Mouse (Mus musculus) thymus, adult 2 months (tissue): ENCODE data around the gene Sh3pxd2b. TPM values are rescaled to one million over a fixed set of nuclear protein-coding genes. Genes with fewer than 3 reads are reported as not detected.
"Not testable (repeated sequence)": the region's sequence is repeated elsewhere in the genome, so short reads cannot be mapped to it uniquely, and the experiment has no call there.

Source experiments
- DNase-seq: peaks from one replicate; pipeline ENCODE4 v3.0.0; 2021
- H3K27ac ChIP-seq: fragments of 200-500 bp; 2 replicates; pipeline ENCODE4 v1.5.1; 2012; ENCODE audit warnings: low read length, control low read depth; ENCODE audit not compliant: control insufficient read depth, insufficient read depth
- H3K27me3 ChIP-seq: fragments of 200-500 bp; 2 replicates; pipeline ENCODE4 v1.6.1; 2012; ENCODE audit warnings: mild to moderate bottlenecking, low read length, moderate library complexity, mixed read lengths; ENCODE audit not compliant: control insufficient read depth, insufficient read depth
- H3K36me3 ChIP-seq: fragments of 200-500 bp; 2 replicates; pipeline ENCODE4 v1.6.1; 2012; ENCODE audit warnings: mild to moderate bottlenecking, low read length, moderate library complexity; ENCODE audit not compliant: control insufficient read depth, insufficient read depth
- H3K4me1 ChIP-seq: fragments of 200-500 bp; replicated peaks from 2 replicates; pipeline ENCODE4 v1.6.1; 2012; ENCODE audit warnings: low read length; ENCODE audit not compliant: control insufficient read depth, insufficient read depth
- H3K4me3 ChIP-seq: fragments of 200-500 bp; 2 replicates; pipeline ENCODE4 v1.5.1; 2012; ENCODE audit warnings: mild to moderate bottlenecking, low read length, control low read depth, moderate library complexity; ENCODE audit not compliant: control insufficient read depth, insufficient read depth
- CTCF ChIP-seq: fragments of 200-500 bp; IDR thresholded peaks from 2 replicates; pipeline ENCODE4 v1.5.1; 2012; ENCODE audit warnings: mild to moderate bottlenecking, control low read depth, low read length, moderate library complexity, borderline replicate concordance; ENCODE audit not compliant: control insufficient read depth, poor library complexity, insufficient read depth; ENCODE audit errors: extremely low read depth
- POLR2A ChIP-seq: fragments of 200-500 bp; IDR thresholded peaks from 2 replicates; pipeline ENCODE4 v1.6.1; 2012; ENCODE audit warnings: mild to moderate bottlenecking, low read length, control low read depth, moderate library complexity; ENCODE audit not compliant: control insufficient read depth, poor library complexity, insufficient read depth; ENCODE audit errors: extremely low read depth
- WGBS: fragments of 180-500 bp; shearing (Covaris S2); methylation state at CpG from one replicate; pipeline ENCODE4 v1.1.7; 2018; 5-methylcytosine and 5-hydroxymethylcytosine counted together
- polyA plus RNA-seq: library from polyadenylated mRNA; depleted of rRNA; stranded (reverse); fragments of >200 nt; gene quantifications from 2 replicates; pipeline ENCODE4 v1.2.3, GENCODE M21; 2012; rRNA removed

Sh3pxd2b gene
- 6.8 and 7.5 TPM in 2 replicates for polyA plus RNA-seq

- 6% methylated on average over 81 of the region's 86 CpGs for WGBS
- no peak for DNase-seq
- H3K27me3 ChIP-seq, result peaks cover 4% of the 10 kb centered on the region; the same call in 1 of the 2 replicates
- H3K4me3 ChIP-seq, result peak within 1 kb of the TSS; percentile 31
- H3K36me3 ChIP-seq, result no peaks in the 10 kb centered on the region
- no peak within 1 kb of the TSS; the same call in 1 of the 2 replicates for H3K27ac ChIP-seq
- H3K4me1 ChIP-seq, result 0 out of 2 replicates have a peak, but pooled peaks cover 4% of the 10 kb centered on the region
- TF ChIP-seq CTCF (no peak), POLR2A (no peak)
Observed at GRCm38 (mm10) chr11:32347607-32348432, at the start of gene Sh3pxd2b. Gene Sh3pxd2b, plus strand, starts transcription at chr11:32347820.

GRCm38 (mm10) chr11:32297866-32298531, 49.6 kb upstream of the Sh3pxd2b start:
- DNase-seq, result no peak
- Histone ChIP-seq H3K36me3 (no peaks in the 10 kb centered on the region), H3K27me3 (no peaks in the 10 kb centered on the region), H3K4me3 (no peak overlapping the region), H3K27ac (no peak overlapping the region), H3K4me1 (0 out of 2 replicates have a peak, but pooled peaks cover 2% of the 10 kb centered on the region)
- TF ChIP-seq POLR2A, result no peak
- no peak for TF ChIP-seq CTCF
- WGBS, result 92% methylated on average over 1 of the region's 1 CpGs

DNA sequence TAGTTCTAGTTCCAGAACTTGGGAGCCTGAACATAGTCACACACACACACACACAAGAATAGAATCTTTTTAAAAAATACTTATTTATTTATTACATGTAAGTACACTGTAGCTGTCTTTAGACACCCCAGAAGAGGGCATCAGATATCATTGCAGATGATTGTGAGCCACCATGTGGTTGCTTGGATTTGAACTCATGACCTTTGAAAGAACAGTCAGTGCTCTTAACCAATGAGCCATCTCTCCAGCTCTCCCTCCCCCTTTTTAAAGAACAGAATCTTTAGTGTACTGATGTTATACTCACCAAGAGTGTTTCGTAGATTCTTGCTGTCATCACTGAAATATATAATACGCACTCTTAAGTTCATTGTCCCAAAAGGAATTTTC, 49.1 kb upstream of the Sh3pxd2b start:
- no peak for DNase-seq
- 99% methylated on average over 2 of the region's 2 CpGs for WGBS
- TF ChIP-seq CTCF, result no peak
- no peak for TF ChIP-seq POLR2A
- no peak overlapping the region for H3K4me3 ChIP-seq
- no peaks in the 10 kb centered on the region for H3K36me3 ChIP-seq
- no peak overlapping the region for H3K27ac ChIP-seq
- 0 out of 2 replicates have a peak, but pooled peaks cover 2% of the 10 kb centered on the region for H3K4me1 ChIP-seq
- no peaks in the 10 kb centered on the region for H3K27me3 ChIP-seq

- H3K4me3 ChIP-seq, H3K36me3 ChIP-seq, H3K4me1 ChIP-seq, H3K27ac ChIP-seq, H3K27me3 ChIP-seq: not testable (repeated sequence)
- peak; percentile 43 for DNase-seq
- TF ChIP-seq CTCF, result peak; percentile 71; the same call in 1 of the 2 replicates
- WGBS, result 12% methylated on average over 16 of the region's 16 CpGs
Observed at GRCm38 (mm10) chr11:32299865-32300264, 47.8 kb upstream of the Sh3pxd2b start, which contains the start of gene Hbq1a. Gene Hbq1a, plus strand, starts transcription at chr11:32300069.

DNA sequence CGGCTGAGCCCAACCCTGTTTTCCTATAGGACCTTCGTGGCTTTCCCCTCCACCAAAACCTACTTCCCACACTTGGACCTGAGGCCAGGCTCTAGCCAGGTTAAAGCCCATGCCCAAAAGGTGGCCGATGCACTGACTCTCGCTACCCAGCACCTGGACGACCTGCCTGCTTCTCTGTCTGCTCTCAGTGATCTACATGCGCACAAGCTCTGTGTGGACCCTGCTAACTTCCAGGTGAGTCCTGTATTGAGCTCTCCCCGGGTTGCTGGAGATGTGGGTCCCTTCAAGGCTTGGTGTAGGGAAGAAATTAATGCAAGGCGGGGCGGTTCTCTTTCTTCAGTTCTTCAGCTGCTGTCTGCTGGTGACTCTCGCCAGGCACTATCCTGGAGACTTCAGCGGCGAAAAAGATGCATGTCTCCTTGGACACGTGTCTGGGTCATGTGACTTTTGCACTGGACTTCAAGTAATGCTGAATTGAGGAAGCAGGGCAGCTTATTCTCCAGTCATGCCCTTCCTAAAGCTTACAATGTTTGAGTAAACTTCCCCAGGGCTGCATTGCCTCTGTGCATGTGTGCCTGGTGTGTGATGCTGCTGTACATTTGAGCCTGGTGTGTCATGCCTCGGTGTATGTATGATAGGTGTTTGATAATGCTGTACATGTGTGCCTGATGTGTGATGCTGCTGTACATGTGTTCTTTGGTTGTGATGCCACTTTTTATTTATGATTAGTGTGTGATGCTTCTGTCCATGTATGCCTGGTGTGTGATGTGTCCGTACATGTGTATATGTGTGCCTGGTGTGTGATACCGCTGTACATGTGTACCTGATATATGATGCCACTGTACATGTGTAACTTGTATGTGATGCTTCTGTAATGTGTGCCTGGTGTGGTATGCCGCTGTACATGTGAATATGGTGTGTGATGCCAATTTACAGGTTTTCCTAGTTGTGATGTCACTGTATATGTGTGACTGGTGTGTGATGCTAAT, 47.0 kb upstream of the Sh3pxd2b start:
- Histone ChIP-seq H3K36me3 (no peaks in the 10 kb centered on the region), H3K4me3 (no peak overlapping the region), H3K4me1 (0 out of 2 replicates have a peak, but pooled peaks cover 2% of the 10 kb centered on the region), H3K27me3 (no peaks in the 10 kb centered on the region), H3K27ac (no peak overlapping the region)
- WGBS, result 48% methylated on average over 16 of the region's 17 CpGs
- TF ChIP-seq CTCF, result no peak
- no peak for DNase-seq

GRCm38 (mm10) chr11:32301506-32301905, 46.1 kb upstream of the Sh3pxd2b start:
- DNase-seq, result no peak
- Histone ChIP-seq H3K4me3 (no peak overlapping the region), H3K27me3 (no peaks in the 10 kb centered on the region), H3K27ac (no peak overlapping the region), H3K36me3 (no peaks in the 10 kb centered on the region), H3K4me1 (0 out of 2 replicates have a peak, but pooled peaks cover 2% of the 10 kb centered on the region)
- no peak for TF ChIP-seq POLR2A
- WGBS, result 83% methylated on average over 1 of the region's 1 CpGs
